Mouse (Mus musculus) CD4-positive, CD25-positive, alpha-beta regulatory T cell, adult 2 months (primary cell): Measurements from ENCODE around the gene Spata18.

Source experiments
- DNase-seq: peaks from one replicate; pipeline ENCODE4 v3.0.0-alpha.2; 2012; ENCODE audit warnings: low read depth, low spot score

Spata18 gene

GRCm38 (mm10) chr5:73666695-73667094, 15.5 kb downstream of the Spata18 start:
- DNase-seq = no peak

GRCm38 (mm10) chr5:73667877-73668276, 16.7 kb downstream of the Spata18 start:
- DNase-seq = no peak

GRCm38 (mm10) chr5:73669386-73669785, 18.2 kb downstream of the Spata18 start:
- DNase-seq = no peak

- no peak for DNase-seq
Measured at GRCm38 (mm10) chr5:73675604-73676003, 24.4 kb downstream of the Spata18 start.

- DNase-seq = no peak
Measured at GRCm38 (mm10) chr5:73676626-73677025, 25.4 kb downstream of the Spata18 start.

- no peak for DNase-seq
Measured at GRCm38 (mm10) chr5:73683221-73683620, 32.0 kb downstream of the Spata18 start.

DNA sequence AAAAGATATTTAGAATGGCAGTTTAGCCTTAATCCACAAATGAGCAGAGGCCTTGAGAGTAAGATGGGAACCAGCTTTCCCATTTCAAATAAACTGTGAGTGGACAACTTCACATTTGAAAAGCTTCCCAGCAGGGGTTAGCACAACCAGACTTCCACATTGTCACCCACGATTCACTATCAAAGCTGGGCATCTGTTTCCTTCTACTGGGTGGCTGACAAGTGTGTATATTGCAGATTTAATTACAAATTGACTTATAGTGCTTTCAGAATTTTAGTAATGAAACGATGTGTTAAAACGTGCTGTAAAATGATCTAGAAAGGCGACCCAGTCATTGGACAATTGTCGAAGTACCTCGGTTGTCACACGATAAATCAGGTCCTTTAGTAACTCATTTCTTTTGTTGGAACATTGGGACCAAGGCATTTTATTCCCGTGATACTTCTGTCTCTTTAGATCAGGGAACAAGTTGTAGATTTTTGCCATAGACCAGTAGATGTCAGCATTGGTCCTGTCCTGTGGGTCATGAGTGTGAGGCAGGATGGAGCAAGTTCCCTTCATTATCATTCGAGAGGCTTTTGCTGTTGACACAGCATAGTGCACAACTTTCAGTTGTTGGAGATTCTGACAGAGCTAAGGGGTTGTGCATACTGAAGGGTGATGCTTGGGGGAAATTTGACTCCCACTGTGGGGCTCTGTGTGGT, 32.7 kb downstream of the Spata18 start:
- peak; percentile 1 for DNase-seq

GRCm38 (mm10) chr5:73686149-73686548, 35.0 kb downstream of the Spata18 start:
- DNase-seq = no peak

GRCm38 (mm10) chr5:73688576-73688975, 37.4 kb downstream of the Spata18 start:
- no peak for DNase-seq

GRCm38 (mm10) chr5:73690146-73690545, 39.0 kb downstream of the Spata18 start:
- no peak for DNase-seq

GRCm38 (mm10) chr5:73691723-73692520, 40.7 kb downstream of the Spata18 start:
- no peak for DNase-seq

GRCm38 (mm10) chr5:73693778-73694177, 42.6 kb downstream of the Spata18 start:
- no peak for DNase-seq

- no peak for DNase-seq
Measured at GRCm38 (mm10) chr5:73694254-73695015, 43.3 kb downstream of the Spata18 start.

GRCm38 (mm10) chr5:73697700-73698099, 46.5 kb downstream of the Spata18 start:
- DNase-seq = no peak

GRCm38 (mm10) chr5:73701063-73701890, 50.1 kb downstream of the Spata18 start:
- DNase-seq = no peak

GRCm38 (mm10) chr5:73701946-73702710, 50.9 kb downstream of the Spata18 start:
- no peak for DNase-seq

DNA sequence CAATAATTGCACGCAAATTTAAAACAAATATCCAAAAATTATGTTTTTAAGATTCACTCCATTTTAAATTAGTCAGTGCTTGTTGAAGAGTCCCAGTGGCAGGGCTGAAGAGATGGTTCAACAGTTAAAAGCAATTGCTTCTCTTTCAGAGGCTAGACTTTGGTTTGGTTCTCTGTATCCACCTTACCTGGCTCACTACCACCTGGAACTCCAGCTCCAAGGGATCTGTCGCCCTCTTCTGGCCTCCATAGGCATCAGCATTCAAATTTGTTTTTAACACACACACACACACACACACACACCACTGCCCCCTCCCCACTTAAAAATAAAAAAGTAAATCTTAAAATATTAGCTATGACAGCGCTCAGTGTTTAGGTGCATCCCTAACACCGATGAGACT, 51.9 kb downstream of the Spata18 start:
- no peak for DNase-seq

GRCm38 (mm10) chr5:73704263-73704662, 53.1 kb downstream of the Spata18 start:
- DNase-seq = peak; percentile 2

DNA sequence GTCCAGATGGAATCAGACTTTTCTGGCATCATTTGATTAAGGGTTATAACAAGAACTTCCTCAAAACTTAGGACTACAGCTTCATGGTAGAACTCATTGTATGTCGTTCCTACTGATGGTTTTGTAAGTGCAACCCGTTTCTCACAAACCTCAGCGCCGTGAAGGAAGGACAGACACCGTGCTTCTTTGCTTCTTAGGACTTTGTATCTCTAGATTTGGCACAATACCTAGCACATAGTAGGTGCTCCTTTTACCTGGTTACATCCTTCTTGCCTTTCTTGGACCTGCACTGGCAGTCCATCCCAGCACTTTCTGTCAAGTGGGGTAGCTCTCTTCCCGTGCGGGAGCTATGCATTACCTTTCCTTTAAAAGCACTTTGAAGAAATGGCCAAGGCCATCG, 53.6 kb downstream of the Spata18 start:
- DNase-seq = no peak

- DNase-seq = no peak
Measured at GRCm38 (mm10) chr5:73705290-73705689, 54.1 kb downstream of the Spata18 start.

DNA sequence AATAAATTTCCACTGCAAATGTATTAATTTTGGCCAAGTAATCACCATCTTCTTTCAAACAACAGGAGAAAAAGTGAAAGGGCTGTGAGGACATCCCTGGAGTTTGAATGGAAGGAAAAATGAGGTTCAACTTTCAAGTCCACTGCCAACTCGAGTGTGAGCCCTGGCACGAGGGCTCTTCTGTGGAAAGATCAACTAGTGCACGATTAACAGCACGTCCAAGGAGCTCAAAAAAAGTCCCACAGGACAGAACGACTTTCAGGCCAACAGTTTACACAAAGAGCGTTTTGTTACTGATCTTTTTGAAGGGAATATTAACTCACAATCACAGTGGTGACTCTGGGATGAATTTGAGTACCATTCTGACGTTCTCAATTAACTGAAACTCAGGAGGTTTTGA, 61.7 kb downstream of the Spata18 start:
- no peak for DNase-seq
